Mouse (Mus musculus) small intestine, adult 10 weeks (tissue): Measurements from ENCODE around the gene Prr27. TPM values are rescaled to one million over a fixed set of nuclear protein-coding genes. Genes with fewer than 3 reads are reported as not detected.

ENCODE experiments used
- polyA plus RNA-seq: library from polyadenylated mRNA; stranded (reverse); fragments of 350-450 nt; fragmentation: Illumina TruSeq; extraction: RNeasy Lipid Tissue Mini Kit (QIAGEN cat#74804); gene quantifications from one replicate; pipeline ENCODE4 v1.2.3, GENCODE M21; 2014; ENCODE audit warnings: low replicate concordance

Prr27 gene
- polyA plus RNA-seq: not detected

GRCm38 (mm10) chr5:87825386-87825785 is at the start of gene Prr27:
Gene Prr27 (plus strand): TSS chr5:87825686.

GRCm38 (mm10) chr5:87807782-87808181 is 17.7 kb upstream of the Prr27 start, which contains the start of gene Csn1s2b:
Gene Csn1s2b (plus strand): TSS chr5:87808082.

GRCm38 (mm10) chr5:87884729-87885128 is 59.2 kb downstream of the Prr27 start, which contains the start of gene Odam:
Gene Odam (plus strand): TSS chr5:87885029.

Other genes starting within 250 kb of the Prr27 start
- not detected for gene Sult1e1, start 234.1 kb upstream of the Prr27 start, polyA plus RNA-seq
- gene Csn1s1, start 159.5 kb upstream of the Prr27 start, polyA plus RNA-seq: not detected
- gene Csn2, start 126.1 kb upstream of the Prr27 start, polyA plus RNA-seq: not detected
- gene Csn1s2a, start 51.1 kb upstream of the Prr27 start, polyA plus RNA-seq: not detected
- gene Csn1s2b, start 17.6 kb upstream of the Prr27 start, polyA plus RNA-seq: not detected
- gene Odam, start 59.3 kb downstream of the Prr27 start, polyA plus RNA-seq: not detected
- not detected for gene Csn3, start 99.9 kb downstream of the Prr27 start, polyA plus RNA-seq
- not detected for gene 2310003L06Rik, start 143.8 kb downstream of the Prr27 start, polyA plus RNA-seq
- gene Gm28434, start 143.8 kb downstream of the Prr27 start, polyA plus RNA-seq: not detected
- 0.37 TPM for gene Cabs1, start 153.8 kb downstream of the Prr27 start, polyA plus RNA-seq
- gene Smr3a, start 176.9 kb downstream of the Prr27 start, polyA plus RNA-seq: not detected